Comparison of ENCODE assay signal across 8 mouse cellular contexts in genomic region chr7:134550221-134550809, GRCm38 (mm10).
DNase-seq lines count a peak whose midpoint lies in the region; ATAC-seq and TF ChIP-seq lines count a peak whose summit lies in the region.

No protein-coding gene starts in this region.

- no peak overlapping the region for H3K9ac ChIP-seq in hindbrain, embryonic 12.5 days
- no peak overlapping the region for H3K9ac ChIP-seq in midbrain, postnatal 0 days (replicated peaks; ENCODE audit: low read length, poor library complexity, severe bottlenecking)

- peak; percentile 69 for ATAC-seq in hindbrain, embryonic 12.5 days (ENCODE audit: low FRiP score)
- 0 out of 2 replicates have a peak, but pooled peaks have one; percentile 23 for ATAC-seq in midbrain, postnatal 0 days (ENCODE audit: low FRiP score)
- ATAC-seq in activated CD4-positive, CD25-positive, alpha-beta regulatory T cell, adult 4 months, result no peak

- WGBS in cerebellum, adult 2 months, result 6% methylated on average over 7 of the region's 7 CpGs
- 41% methylated on average over 7 of the region's 7 CpGs for WGBS in hindbrain, embryonic 12.5 days
- WGBS in midbrain, postnatal 0 days, result 8% methylated on average over 7 of the region's 7 CpGs

- H3K27me3 ChIP-seq in cerebellum, adult 2 months (ENCODE audit: control insufficient read depth, insufficient read depth, low read length), result no peaks in the 10 kb centered on the region
- H3K27me3 ChIP-seq in hindbrain, embryonic 12.5 days, result no peaks in the 10 kb centered on the region
- H3K27me3 ChIP-seq in midbrain, postnatal 0 days (ENCODE audit: insufficient read depth, low read length), result no peaks in the 10 kb centered on the region

- H3K27ac ChIP-seq in cerebellum, adult 2 months (ENCODE audit: insufficient read depth, low read length), result no peak overlapping the region
- 0 out of 2 replicates have a peak overlapping the region, but pooled peaks have one; percentile 7 for H3K27ac ChIP-seq in hindbrain, embryonic 12.5 days
- H3K27ac ChIP-seq in midbrain, postnatal 0 days (ENCODE audit: low read depth, low read length), result no peak overlapping the region

- no peak overlapping the region for H3K4me3 ChIP-seq in cerebellum, adult 2 months (replicated peaks; ENCODE audit: insufficient read depth, low read depth, low read length)
- no peak overlapping the region for H3K4me3 ChIP-seq in hindbrain, embryonic 12.5 days
- H3K4me3 ChIP-seq in midbrain, postnatal 0 days (ENCODE audit: low read depth, low read length), result no peak overlapping the region

- no peak for TF ChIP-seq CTCF in cerebellum, adult 2 months (IDR thresholded peaks at IDR 0.05; ENCODE audit: borderline replicate concordance, insufficient read depth, low read depth, low read length)
- no peak for TF ChIP-seq CTCF in midbrain, postnatal 0 days (IDR thresholded peaks at IDR 0.05)

- no peak for TF ChIP-seq POLR2A in cerebellum, adult 2 months (IDR thresholded peaks at IDR 0.05; ENCODE audit: borderline replicate concordance, insufficient read depth, low read length)

- no peaks in the 10 kb centered on the region for H3K36me3 ChIP-seq in hindbrain, embryonic 12.5 days
- H3K36me3 ChIP-seq in midbrain, postnatal 0 days (ENCODE audit: insufficient read depth, low read length), result no peaks in the 10 kb centered on the region

- no peaks in the 10 kb centered on the region for H3K9me3 ChIP-seq in hindbrain, embryonic 12.5 days (replicated peaks)
- H3K9me3 ChIP-seq in midbrain, postnatal 0 days (ENCODE audit: low read length), result no peaks in the 10 kb centered on the region

- DNase-seq in cerebellum, postnatal 10 days, result peak; percentile 57 to 62
- DNase-seq in cerebellum, adult 2 months, result no peak
- DNase-seq in embryo, embryonic 11 days, result peak; percentile 27
- peak; percentile 52 for DNase-seq in layer of hippocampus, adult 9-11 months
- peak; percentile 76 for DNase-seq in midbrain, postnatal 0 days (ENCODE audit: low spot score)
- DNase-seq in urinary bladder, postnatal 4 days (ENCODE audit: low spot score in 2 of 2), result no peak

- H3K4me1 ChIP-seq in cerebellum, adult 2 months (ENCODE audit: control insufficient read depth, insufficient read depth, low read length), result no peaks in the 10 kb centered on the region
- peaks cover 5% of the 10 kb centered on the region; the same call in 1 of the 2 replicates for H3K4me1 ChIP-seq in hindbrain, embryonic 12.5 days
- 0 out of 2 replicates have a peak, but pooled peaks cover 4% of the 10 kb centered on the region for H3K4me1 ChIP-seq in midbrain, postnatal 0 days (ENCODE audit: insufficient read depth, low read length)

- no peak overlapping the region for H3K4me2 ChIP-seq in hindbrain, embryonic 12.5 days (replicated peaks)
- H3K4me2 ChIP-seq in midbrain, postnatal 0 days (ENCODE audit: low read depth, low read length, poor library complexity, severe bottlenecking), result no peak overlapping the region

Comparison
In these comparisons a context has a peak if more than half of its experiments do, and no peak if none do; other contexts are left out.
1. DNase-seq: peak in cerebellum, postnatal 10 days (2 of 2), embryo, embryonic 11 days (single experiment), layer of hippocampus, adult 9-11 months (single experiment) and midbrain, postnatal 0 days (single experiment); none in cerebellum, adult 2 months (0 of 2) and urinary bladder, postnatal 4 days (0 of 2).